Mouse (Mus musculus): ENCODE measurements around the gene Mrln.

The Mrln gene

GRCm38 (mm10) chr10:70260904-70261303, 56.4 kb downstream of the Mrln start:
- DNase-seq, result no peak

- DNase-seq, result no peak
Observed at GRCm38 (mm10) chr10:70262051-70262450, 57.6 kb downstream of the Mrln start.

- no peak for DNase-seq
Observed at GRCm38 (mm10) chr10:70263681-70264189, 59.3 kb downstream of the Mrln start.

- no peak for DNase-seq
Observed at GRCm38 (mm10) chr10:70264337-70265036, 60.0 kb downstream of the Mrln start.

GRCm38 (mm10) chr10:70266501-70266900, 62.0 kb downstream of the Mrln start:
- DNase-seq, result no peak

- DNase-seq, result no peak
Observed at GRCm38 (mm10) chr10:70268581-70269446, 64.3 kb downstream of the Mrln start.
